Mouse (Mus musculus) forebrain, embryonic 10.5 days (tissue): ENCODE data around the gene St13. TPM values are rescaled to one million over a fixed set of nuclear protein-coding genes. Genes with fewer than 3 reads are reported as not detected.

Experiments used
- DNase-seq: peaks from one replicate; pipeline ENCODE4 v3.0.0-alpha.2; 2017; ENCODE audit warnings: low spot score; ENCODE audit errors: extremely low spot score
- H3K27ac ChIP-seq: fragments of 300-500 bp; sonication (generic); 2 replicates; pipeline ENCODE4 v1.5.1; 2016; ENCODE audit warnings: mild to moderate bottlenecking
- H3K27me3 ChIP-seq: fragments of 300-500 bp; sonication (generic); 2 replicates; pipeline ENCODE4 v1.6.1; 2016; ENCODE audit warnings: mild to moderate bottlenecking; ENCODE audit not compliant: poor library complexity, severe bottlenecking
- H3K36me3 ChIP-seq: fragments of 300-500 bp; sonication (generic); replicated peaks from 2 replicates; pipeline ENCODE4 v1.6.1; 2016; ENCODE audit warnings: mild to moderate bottlenecking, moderate library complexity
- H3K4me1 ChIP-seq: fragments of 300-500 bp; sonication (generic); 2 replicates; pipeline ENCODE4 v1.6.1; 2016
- H3K4me3 ChIP-seq: fragments of 300-500 bp; sonication (generic); 2 replicates; pipeline ENCODE4 v1.5.1; 2016; ENCODE audit warnings: mild to moderate bottlenecking, moderate library complexity
- H3K9me3 ChIP-seq: fragments of 300-500 bp; sonication (generic); 2 replicates; pipeline ENCODE4 v1.6.1; 2016; ENCODE audit warnings: mild to moderate bottlenecking, moderate library complexity
- WGBS: fragments of 180-500 bp; shearing (Covaris S2); methylation state at CpG from one replicate; pipeline ENCODE4 v1.1.7; 2016; 5-methylcytosine and 5-hydroxymethylcytosine counted together
- polyA plus RNA-seq: library from polyadenylated mRNA; unstranded; fragments of >200 nt; fragmentation: Nextera tagmentation; extraction: Ambion mirVana; gene quantifications from 2 replicates; pipeline ENCODE4 v1.2.1, GENCODE M21; 2016

The St13 gene
- polyA plus RNA-seq, 1 experiment from 2014 or later: 210 TPM

- Histone ChIP-seq H3K4me1 (peaks cover 30% of the 10 kb centered on the region), H3K27ac (peak overlapping the region; percentile 97), H3K27me3 (no peaks in the 10 kb centered on the region), H3K36me3 (peaks cover 33% of the 10 kb centered on the region), H3K4me3 (peak overlapping the region; percentile 90), H3K9me3 (no peaks in the 10 kb centered on the region)
- under 1% methylated on average over 21 of the region's 21 CpGs for WGBS
- DNase-seq: no peak
These were observed 610 bp downstream of the St13 start for GRCm38 (mm10) chr15:81399297-81399637.

- peak overlapping the region; percentile 90 for H3K4me3 ChIP-seq
- H3K36me3 ChIP-seq: peaks cover 43% of the 10 kb centered on the region
- H3K27me3 ChIP-seq: no peaks in the 10 kb centered on the region
- H3K9me3 ChIP-seq: no peaks in the 10 kb centered on the region
- peaks cover 30% of the 10 kb centered on the region for H3K4me1 ChIP-seq
- H3K27ac ChIP-seq: peak overlapping the region; percentile 97; the same call in 1 of the 2 replicates
- no peak for DNase-seq
These were observed 1.7 kb downstream of the St13 start for GRCm38 (mm10) chr15:81398189-81398588.

- peaks cover 77% of the 10 kb centered on the region for H3K36me3 ChIP-seq
- no peak overlapping the region for H3K27ac ChIP-seq
- H3K27me3 ChIP-seq: no peaks in the 10 kb centered on the region
- H3K9me3 ChIP-seq: no peaks in the 10 kb centered on the region
- no peak overlapping the region for H3K4me3 ChIP-seq
- 92% methylated on average over 8 of the region's 8 CpGs for WGBS
- DNase-seq: no peak
- H3K4me1 ChIP-seq: peaks cover 18% of the 10 kb centered on the region
These were observed 5.5 kb downstream of the St13 start for GRCm38 (mm10) chr15:81394211-81394915.

- H3K27ac ChIP-seq: no peak overlapping the region
- H3K36me3 ChIP-seq: peaks cover 90% of the 10 kb centered on the region
- no peaks in the 10 kb centered on the region for H3K27me3 ChIP-seq
- H3K9me3 ChIP-seq: no peaks in the 10 kb centered on the region
- H3K4me1 ChIP-seq: peaks cover 11% of the 10 kb centered on the region
- DNase-seq: no peak
- no peak overlapping the region for H3K4me3 ChIP-seq
These were observed 6.9 kb downstream of the St13 start for GRCm38 (mm10) chr15:81392997-81393396.

GRCm38 (mm10) chr15:81386327-81386726 lies 13.6 kb downstream of the St13 start:
- Histone ChIP-seq H3K27ac (no peak overlapping the region), H3K4me1 (no peaks in the 10 kb centered on the region), H3K4me3 (no peak overlapping the region), H3K36me3 (peaks cover 99% of the 10 kb centered on the region), H3K27me3 (no peaks in the 10 kb centered on the region), H3K9me3 (no peaks in the 10 kb centered on the region)
- WGBS: 92% methylated on average over 5 of the region's 5 CpGs
- DNase-seq: no peak

GRCm38 (mm10) chr15:81378845-81379244 lies 21.0 kb downstream of the St13 start:
- WGBS: 87% methylated on average over 2 of the region's 2 CpGs
- no peaks in the 10 kb centered on the region for H3K9me3 ChIP-seq
- no peak for DNase-seq
- H3K36me3 ChIP-seq: peaks cover 99% of the 10 kb centered on the region
- no peaks in the 10 kb centered on the region for H3K4me1 ChIP-seq
- H3K27me3 ChIP-seq: no peaks in the 10 kb centered on the region
- no peak overlapping the region for H3K4me3 ChIP-seq
- H3K27ac ChIP-seq: no peak overlapping the region

GRCm38 (mm10) chr15:81374621-81375020 lies 25.3 kb downstream of the St13 start:
- Histone ChIP-seq H3K4me1 (no peaks in the 10 kb centered on the region), H3K9me3 (no peaks in the 10 kb centered on the region), H3K36me3 (peaks cover 99% of the 10 kb centered on the region), H3K4me3 (no peak overlapping the region), H3K27me3 (no peaks in the 10 kb centered on the region), H3K27ac (no peak overlapping the region)
- DNase-seq: no peak
- WGBS: 93% methylated on average over 11 of the region's 11 CpGs

GRCm38 (mm10) chr15:81370356-81370755 lies 29.5 kb downstream of the St13 start:
- peaks cover 100% of the 10 kb centered on the region for H3K36me3 ChIP-seq
- 32% methylated on average over 1 of the region's 1 CpGs for WGBS

GRCm38 (mm10) chr15:81368601-81369000 lies 31.3 kb downstream of the St13 start:
- WGBS: 93% methylated on average over 1 of the region's 1 CpGs
- no peak overlapping the region for H3K4me3 ChIP-seq
- H3K27ac ChIP-seq: no peak overlapping the region
- no peak for DNase-seq
- peaks cover 100% of the 10 kb centered on the region for H3K36me3 ChIP-seq
- no peaks in the 10 kb centered on the region for H3K9me3 ChIP-seq
- no peaks in the 10 kb centered on the region for H3K4me1 ChIP-seq
- no peaks in the 10 kb centered on the region for H3K27me3 ChIP-seq

More at GRCm38 (mm10) chr15:81370356-81370755, 29.5 kb downstream of the St13 start:
- no peak overlapping the region for H3K27ac ChIP-seq
- no peak overlapping the region for H3K4me3 ChIP-seq
- DNase-seq: no peak
- no peaks in the 10 kb centered on the region for H3K27me3 ChIP-seq
- H3K4me1 ChIP-seq: no peaks in the 10 kb centered on the region
- H3K9me3 ChIP-seq: no peaks in the 10 kb centered on the region

- Histone ChIP-seq H3K27ac (no peak overlapping the region), H3K36me3 (peaks cover 89% of the 10 kb centered on the region), H3K4me1 (peaks cover 5% of the 10 kb centered on the region), H3K9me3 (no peaks in the 10 kb centered on the region), H3K4me3 (no peak overlapping the region), H3K27me3 (no peaks in the 10 kb centered on the region)
- no peak for DNase-seq
- 89% methylated on average over 4 of the region's 4 CpGs for WGBS
These were observed 33.6 kb downstream of the St13 start for GRCm38 (mm10) chr15:81366241-81366640.

- Histone ChIP-seq H3K4me1 (peaks cover 14% of the 10 kb centered on the region), H3K36me3 (peaks cover 79% of the 10 kb centered on the region), H3K27ac (no peak overlapping the region), H3K27me3 (no peaks in the 10 kb centered on the region), H3K9me3 (no peaks in the 10 kb centered on the region), H3K4me3 (no peak overlapping the region)
- DNase-seq: no peak
- 95% methylated on average over 8 of the region's 8 CpGs for WGBS
These were observed 34.6 kb downstream of the St13 start for GRCm38 (mm10) chr15:81365246-81365645.

- H3K27ac ChIP-seq: no peak overlapping the region
- DNase-seq: no peak
- H3K4me3 ChIP-seq: no peak overlapping the region
- no peaks in the 10 kb centered on the region for H3K27me3 ChIP-seq
- no peaks in the 10 kb centered on the region for H3K9me3 ChIP-seq
- H3K4me1 ChIP-seq: peaks cover 24% of the 10 kb centered on the region
- WGBS: 96% methylated on average over 1 of the region's 1 CpGs
- peaks cover 69% of the 10 kb centered on the region for H3K36me3 ChIP-seq
These were observed 35.6 kb downstream of the St13 start for GRCm38 (mm10) chr15:81364271-81364670.

- Histone ChIP-seq H3K27ac (no peak overlapping the region), H3K9me3 (no peaks in the 10 kb centered on the region), H3K4me3 (no peak overlapping the region), H3K36me3 (peaks cover 54% of the 10 kb centered on the region), H3K4me1 (peaks cover 34% of the 10 kb centered on the region), H3K27me3 (no peaks in the 10 kb centered on the region)
- WGBS: 91% methylated on average over 1 of the region's 1 CpGs
- no peak for DNase-seq
These were observed 37.4 kb downstream of the St13 start for GRCm38 (mm10) chr15:81362501-81362900.
